23 mouse cellular contexts compared by ENCODE assay signal in genomic region chr13:102852865-102853264, GRCm38 (mm10).
DNase-seq lines count a peak whose midpoint lies in the region; ATAC-seq lines count a peak whose summit lies in the region.
"Had no signal": no experiment of that assay in that cellular context is flagged by ENCODE, and none has a peak within 500 bp of the region (broad histone marks: within the 10 kb centered on the region; RNA-seq: fewer than 3 reads in every experiment).

No protein-coding gene starts in this region.

- no peaks in the 10 kb centered on the region for H3K36me3 ChIP-seq in kidney, embryonic 16.5 days (ENCODE audit: insufficient read depth, low read length)
- no peaks in the 10 kb centered on the region for H3K36me3 ChIP-seq in lung, embryonic 15.5 days
- H3K36me3 ChIP-seq: G1E; hindbrain, embryonic 10.5 days; midbrain, embryonic 12.5 days; neural tube, embryonic 15.5 days had no signal

- ATAC-seq in kidney, embryonic 16.5 days (ENCODE audit: low FRiP score, low TSS enrichment), result no peak
- peak; percentile 42; the same call in 1 of the 2 replicates for ATAC-seq in lung, embryonic 15.5 days (ENCODE audit: borderline replicate concordance, extremely low read depth, low FRiP score, low TSS enrichment)
- peak; percentile 75 for ATAC-seq in granulocyte monocyte progenitor cell, adult 5-6 weeks (replicated peaks; ENCODE audit: poor library complexity, severe bottlenecking)
- ATAC-seq in megakaryocyte progenitor cell, adult 5-6 weeks (replicated peaks; ENCODE audit: poor library complexity), result peak; percentile 43
- ATAC-seq: forebrain, embryonic 13.5 days had no signal

- H3K4me1 ChIP-seq in kidney, embryonic 16.5 days (ENCODE audit: insufficient read depth, low read length), result 0 out of 2 replicates have a peak, but pooled peaks cover 7% of the 10 kb centered on the region
- peaks cover 10% of the 10 kb centered on the region for H3K4me1 ChIP-seq in lung, embryonic 15.5 days
- H3K4me1 ChIP-seq: hindbrain, embryonic 10.5 days; neural tube, embryonic 15.5 days had no signal

- WGBS in kidney, embryonic 16.5 days, result 81% methylated on average over 5 of the region's 5 CpGs
- 76% methylated on average over 5 of the region's 5 CpGs for WGBS in lung, embryonic 15.5 days

- H3K27me3 ChIP-seq in kidney, embryonic 16.5 days (ENCODE audit: insufficient read depth, low read length), result no peaks in the 10 kb centered on the region
- no peaks in the 10 kb centered on the region for H3K27me3 ChIP-seq in lung, embryonic 15.5 days
- H3K27me3 ChIP-seq: CH12.LX; forebrain, embryonic 13.5 days; midbrain, embryonic 12.5 days; neural tube, embryonic 15.5 days had no signal

- H3K9me3 ChIP-seq in kidney, embryonic 16.5 days (ENCODE audit: low read length), result no peaks in the 10 kb centered on the region
- H3K9me3 ChIP-seq in lung, embryonic 15.5 days, result no peaks in the 10 kb centered on the region
- H3K9me3 ChIP-seq: forebrain, embryonic 13.5 days; G1E; hindbrain, embryonic 10.5 days; midbrain, embryonic 12.5 days; neural tube, embryonic 15.5 days had no signal

- DNase-seq in kidney, adult 18-20 months, result peak; percentile 34
- no peak for DNase-seq in lung, postnatal 25 days (ENCODE audit: low spot score)
- DNase-seq in urinary bladder, postnatal 14 days (ENCODE audit: low spot score), result no peak
- DNase-seq in spleen, adult 12 weeks (ENCODE audit: low spot score), result no peak
- DNase-seq: adrenal gland, postnatal 10 days; B cell, adult 2 months; cerebellum, adult 2 months; cerebellum, postnatal 36 days; right cerebral cortex, postnatal 14 days; spleen, adult 18-20 months had no signal

- H3K4me3 ChIP-seq in kidney, embryonic 16.5 days (ENCODE audit: low read length), result no peak overlapping the region
- H3K4me3 ChIP-seq in lung, embryonic 15.5 days, result no peak overlapping the region
- H3K4me3 ChIP-seq: forebrain, embryonic 13.5 days; hindbrain, embryonic 10.5 days; left cerebral cortex, adult 2 months; midbrain, embryonic 12.5 days; neural tube, embryonic 15.5 days had no signal

- H3K4me2 ChIP-seq in kidney, embryonic 16.5 days (replicated peaks; ENCODE audit: low read depth, low read length), result no peak overlapping the region
- no peak overlapping the region for H3K4me2 ChIP-seq in lung, embryonic 15.5 days
- H3K4me2 ChIP-seq: forebrain, embryonic 13.5 days; heart, embryonic 11.5 days; midbrain, embryonic 12.5 days; neural tube, embryonic 15.5 days had no signal

- H3K9ac ChIP-seq in kidney, embryonic 16.5 days (replicated peaks; ENCODE audit: low read length), result no peak overlapping the region
- no peak overlapping the region for H3K9ac ChIP-seq in lung, embryonic 15.5 days
- H3K9ac ChIP-seq: forebrain, embryonic 13.5 days; midbrain, embryonic 12.5 days; neural tube, embryonic 15.5 days had no signal

- H3K27ac ChIP-seq in kidney, embryonic 16.5 days (ENCODE audit: low read length), result no peak overlapping the region
- H3K27ac ChIP-seq in lung, embryonic 15.5 days, result no peak overlapping the region
- H3K27ac ChIP-seq: forebrain, embryonic 13.5 days; hindbrain, embryonic 10.5 days; left cerebral cortex, adult 2 months; macrophage; midbrain, embryonic 12.5 days; neural tube, embryonic 15.5 days had no signal
